Mouse (Mus musculus) CH12.LX (cell line): Measurements from ENCODE around the gene Chrna1. TPM values are rescaled to one million over a fixed set of nuclear protein-coding genes. Genes with fewer than 3 reads are reported as not detected.
A peak's percentile ranks its signal among the peaks of the same experiment; 100 is the strongest.
"Not testable (repeated sequence)": the region's sequence is repeated elsewhere in the genome, so short reads cannot be mapped to it uniquely, and the experiment has no call there.

Experiments
- DNase-seq: peaks from one replicate; pipeline ENCODE4 v3.0.0-alpha.2; 2013; ENCODE audit errors: extremely low read depth
- H3K27ac ChIP-seq: 2 replicates; pipeline ENCODE4 v1.5.1; 2012; ENCODE audit warnings: low read depth, mild to moderate bottlenecking, control low read depth, moderate library complexity; ENCODE audit not compliant: insufficient read depth
- H3K27me3 ChIP-seq: replicated peaks from 2 replicates; pipeline ENCODE3; 2012; ENCODE audit warnings: inconsistent platforms
- H3K36me3 ChIP-seq, 2 experiments: replicated peaks in 1 of 2; 2 replicates each; pipeline versions ENCODE3 to v1.6.1; 2012; ENCODE audit warnings: inconsistent platforms in 1 of 2, low read length in 1 of 2, mild to moderate bottlenecking in 1 of 2, mixed read lengths in 1 of 2, moderate library complexity in 1 of 2; ENCODE audit not compliant: control insufficient read depth in 1 of 2, insufficient read depth in 1 of 2
- H3K4me1 ChIP-seq, 2 experiments: 2 replicates each; pipeline ENCODE4 v1.6.1; 2012; ENCODE audit warnings: inconsistent platforms in 1 of 2, moderate library complexity in 1 of 2; ENCODE audit not compliant: insufficient read depth in 2 of 2, control insufficient read depth in 1 of 2
- H3K4me2 ChIP-seq: 2 replicates; pipeline ENCODE4 v1.6.1; 2012; ENCODE audit warnings: low read depth, mild to moderate bottlenecking, control low read depth; ENCODE audit not compliant: poor library complexity, insufficient read depth, severe bottlenecking
- H3K4me3 ChIP-seq, 3 experiments: fragments of 150-350 bp in 1 of 3; sonication (generic) in 1 of 3; replicated peaks in 1 of 3; 2 replicates each; pipeline versions ENCODE3 to v1.5.1; 2011 to 2012; ENCODE audit warnings: low read depth in 2 of 3, low read length in 2 of 3, mild to moderate bottlenecking in 2 of 3, moderate library complexity in 2 of 3, control low read depth in 1 of 3, improper control_type of control experiment in 1 of 3, inconsistent platforms in 1 of 3, mixed read lengths in 1 of 3; ENCODE audit not compliant: poor library complexity in 1 of 3
- H3K79me2 ChIP-seq: replicated peaks from 2 replicates; pipeline ENCODE4 v1.6.1; 2012; ENCODE audit warnings: mild to moderate bottlenecking, moderate library complexity; ENCODE audit not compliant: control insufficient read depth, poor library complexity, insufficient read depth, severe bottlenecking; ENCODE audit errors: extremely low read depth
- H3K9ac ChIP-seq: 2 replicates; pipeline ENCODE4 v1.6.1; 2012; ENCODE audit warnings: low read depth, mild to moderate bottlenecking, control low read depth, moderate library complexity; ENCODE audit not compliant: insufficient read depth
- H3K9me3 ChIP-seq: replicated peaks from 2 replicates; pipeline ENCODE3; 2012; ENCODE audit warnings: low read length, inconsistent platforms, mixed read lengths
- CHD1 ChIP-seq: IDR thresholded peaks from 2 replicates; pipeline ENCODE4 v1.6.1; 2012; ENCODE audit warnings: low read depth, low read length, improper control_type of control experiment, inconsistent platforms
- CHD2 ChIP-seq: IDR thresholded peaks from 2 replicates; pipeline ENCODE4 v1.6.1; 2011; ENCODE audit warnings: low read length, improper control_type of control experiment
- CTCF ChIP-seq, 2 experiments: IDR thresholded peaks in 1 of 2; conservative IDR thresholded peaks in 1 of 2; 2 replicates each; pipeline ENCODE4 v1.5.1; 2011 to 2012; ENCODE audit warnings: low read depth in 2 of 2, low read length in 2 of 2, improper control_type of control experiment in 1 of 2, inconsistent platforms in 1 of 2, mild to moderate bottlenecking in 1 of 2, moderate library complexity in 1 of 2
- E2F4 ChIP-seq: IDR thresholded peaks from 2 replicates; pipeline ENCODE4 v1.6.1; 2011; ENCODE audit warnings: low read depth, low read length, improper control_type of control experiment; ENCODE audit not compliant: insufficient replicate concordance
- ELF1 ChIP-seq: IDR thresholded peaks from 2 replicates; pipeline ENCODE4 v1.6.1; 2014; ENCODE audit warnings: low read depth, mild to moderate bottlenecking, inconsistent platforms, low read length, improper control_type of control experiment
- EP300 ChIP-seq: IDR thresholded peaks from 2 replicates; pipeline ENCODE4 v1.6.1; 2011; ENCODE audit warnings: low read length, improper control_type of control experiment
- IRF4 ChIP-seq: IDR thresholded peaks from 2 replicates; pipeline ENCODE4 v1.6.1; 2014; ENCODE audit warnings: low read depth, mild to moderate bottlenecking, inconsistent platforms, low read length, improper control_type of control experiment
- JUND ChIP-seq: conservative IDR thresholded peaks from 2 replicates; pipeline ENCODE4 v1.6.1; 2011; ENCODE audit warnings: low read depth, low read length, improper control_type of control experiment
- KAT2A ChIP-seq: IDR thresholded peaks from 2 replicates; pipeline ENCODE4 v1.6.1; 2012; ENCODE audit warnings: low read length, improper control_type of control experiment, inconsistent platforms; ENCODE audit not compliant: insufficient replicate concordance
- MAZ ChIP-seq: IDR thresholded peaks from 2 replicates; pipeline ENCODE4 v1.6.1; 2012; ENCODE audit warnings: low read depth, mild to moderate bottlenecking, inconsistent platforms, low read length, improper control_type of control experiment, moderate library complexity
- MYC ChIP-seq: IDR thresholded peaks from 2 replicates; pipeline ENCODE4 v1.6.1; 2011; ENCODE audit warnings: low read depth, mild to moderate bottlenecking, improper control_type of control experiment, low read length
- NELFE ChIP-seq: IDR thresholded peaks from 2 replicates; pipeline ENCODE4 v1.6.1; 2011; ENCODE audit warnings: low read depth, low read length, improper control_type of control experiment
- NRF1 ChIP-seq: IDR thresholded peaks from 2 replicates; pipeline ENCODE4 v1.6.1; 2014; ENCODE audit warnings: low read depth, mild to moderate bottlenecking, inconsistent platforms, low read length, improper control_type of control experiment, moderate library complexity
- PAX5 ChIP-seq: IDR thresholded peaks from 2 replicates; pipeline ENCODE4 v1.6.1; 2012; ENCODE audit warnings: low read length, inconsistent platforms, mixed read lengths
- POLR2A ChIP-seq: IDR thresholded peaks from 2 replicates; pipeline ENCODE4 v1.6.1; 2011; ENCODE audit warnings: low read depth, mild to moderate bottlenecking, improper control_type of control experiment, low read length
- SIN3A ChIP-seq: IDR thresholded peaks from 2 replicates; pipeline ENCODE4 v1.6.1; 2012; ENCODE audit warnings: low read length, improper control_type of control experiment, inconsistent platforms
- SMC3 ChIP-seq: IDR thresholded peaks from 2 replicates; pipeline ENCODE4 v1.6.1; 2011; ENCODE audit warnings: low read depth, low read length, improper control_type of control experiment
- TCF12 ChIP-seq: IDR thresholded peaks from 2 replicates; pipeline ENCODE4 v1.6.1; 2014; ENCODE audit warnings: low read depth, mild to moderate bottlenecking, inconsistent platforms, low read length, improper control_type of control experiment
- USF2 ChIP-seq: conservative IDR thresholded peaks from 2 replicates; pipeline ENCODE4 v1.6.1; 2011; ENCODE audit warnings: low read depth, low read length, improper control_type of control experiment
- dilution Hi-C: fragments of 300-500 bp; cut with MboI; formaldehyde crosslinking; loops from 2 replicates; pipeline ENCODE4 v1.14.3; 2020; ENCODE audit warnings: low sequenced_read_pairs; ENCODE audit not compliant: extremely low pct_unique_long_range_greater_than_20kb, extremely low pct_ligation_motif_present
- in situ Hi-C: fragments of 300-500 bp; cut with MboI; formaldehyde crosslinking; loops from 3 replicates; pipeline ENCODE4 v1.14.3; 2019; ENCODE audit warnings: low sequenced_read_pairs, low pct_ligation_motif_present, low pct_unique_long_range_greater_than_20kb, mixed read lengths
- polyA plus RNA-seq: library from polyadenylated mRNA; unstranded; fragments of >175 nt; gene quantifications from 2 replicates; pipeline ENCODE4 v1.2.1, GENCODE M21; 2012; ENCODE audit warnings: low read depth; ENCODE audit not compliant: insufficient read length
- total RNA-seq, 2 experiments: library from RNA; depleted of rRNA; stranded (reverse); fragments of 300-350 nt in 1 of 2; fragments of >200 nt in 1 of 2; gene quantifications; 2 replicates each; pipeline ENCODE4 v1.2.3; 2012 to 2014

Gene Chrna1
- total and polyA plus RNA-seq, 3 experiments: not detected

DNA sequence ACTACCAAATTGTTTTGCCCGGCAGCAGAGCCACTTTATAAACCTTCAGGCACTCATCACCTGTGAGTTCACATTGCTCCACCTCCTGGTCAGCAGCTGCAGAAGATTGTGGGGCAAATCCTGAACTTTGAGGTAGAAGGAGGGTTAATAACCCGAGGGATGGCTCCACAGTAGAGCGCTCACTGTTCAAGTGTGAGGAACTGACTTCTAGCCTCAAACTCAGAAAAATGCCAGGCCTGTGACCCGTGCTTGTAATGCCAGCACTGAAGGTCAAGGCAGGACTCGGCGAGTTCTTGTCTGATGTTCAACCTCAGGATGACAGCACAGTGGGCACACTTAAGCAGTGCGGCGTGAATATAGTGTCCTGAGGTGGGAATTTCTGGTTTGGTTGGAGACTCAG, 22.2 kb downstream of the Chrna1 start:
- H3K9me3 ChIP-seq: peaks cover 2% of the 10 kb centered on the region
- TF ChIP-seq E2F4 (no peak), TCF12 (no peak), USF2 (no peak), CTCF (conservative IDR thresholded peaks at IDR 0.05 in 1 of 2, IDR thresholded peaks at IDR 0.05 in 1 of 2; ENCODE audit: low read depth in 2 of 2, low read length in 2 of 2) (peak in 1 of 2 experiments; percentile 21; a peak in 2 of 4 replicates), NRF1 (no peak), ELF1 (no peak), CHD2 (no peak), SMC3 (peak; percentile 7; the same call in 1 of the 2 replicates)
- TF ChIP-seq, all 38 proteins: peak for 2
- DNase-seq: no peak
- no peak overlapping the region for H3K27ac ChIP-seq
- dilution Hi-C loops (no loop called here), in situ Hi-C loops (loop anchor here (25.0 kb wide), 1 partner anchor 329 kb away; the partner anchor contains the start of gene Atf2)
- H3K79me2 ChIP-seq: no peaks in the 10 kb centered on the region
- H3K4me2 ChIP-seq: no peak overlapping the region
- H3K4me3 ChIP-seq: no peak overlapping the region
- no peaks in the 10 kb centered on the region for H3K36me3 ChIP-seq
- H3K4me1 ChIP-seq: peaks cover 14 to 31% of the 10 kb centered on the region in 2 experiments
- H3K27me3 ChIP-seq: no peaks in the 10 kb centered on the region
- no peak overlapping the region for H3K9ac ChIP-seq

DNA sequence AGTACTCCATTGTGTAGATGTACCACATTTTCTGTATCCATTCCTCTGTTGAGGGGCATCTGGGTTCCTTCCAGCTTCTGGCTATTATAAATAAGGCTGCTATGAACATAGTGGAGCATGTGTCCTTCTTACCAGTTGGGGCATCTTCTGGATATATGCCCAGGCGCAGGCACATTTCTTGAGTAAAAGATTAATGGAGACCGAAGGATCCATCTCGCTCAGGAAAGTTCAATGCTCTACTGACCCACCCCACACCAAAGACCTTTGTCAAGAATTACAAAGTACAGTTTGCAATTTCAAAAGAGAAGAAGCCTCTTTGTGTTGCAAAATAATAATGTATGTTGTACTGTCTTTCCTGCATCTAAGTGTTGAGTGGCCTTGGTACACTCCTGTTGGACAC, 23.1 kb downstream of the Chrna1 start:
- H3K36me3 ChIP-seq, H3K27me3 ChIP-seq, H3K9me3 ChIP-seq, DNase-seq, H3K27ac ChIP-seq, H3K4me3 ChIP-seq, H3K79me2 ChIP-seq, H3K4me2 ChIP-seq, dilution Hi-C loops, H3K9ac ChIP-seq: not testable (repeated sequence)
- H3K4me1 ChIP-seq: peaks cover 16 to 31% of the 10 kb centered on the region in 2 experiments
- in situ Hi-C loops: loop anchor here (25.0 kb wide), 1 partner anchor 330 kb away; the partner anchor contains the start of gene Atf2

DNA sequence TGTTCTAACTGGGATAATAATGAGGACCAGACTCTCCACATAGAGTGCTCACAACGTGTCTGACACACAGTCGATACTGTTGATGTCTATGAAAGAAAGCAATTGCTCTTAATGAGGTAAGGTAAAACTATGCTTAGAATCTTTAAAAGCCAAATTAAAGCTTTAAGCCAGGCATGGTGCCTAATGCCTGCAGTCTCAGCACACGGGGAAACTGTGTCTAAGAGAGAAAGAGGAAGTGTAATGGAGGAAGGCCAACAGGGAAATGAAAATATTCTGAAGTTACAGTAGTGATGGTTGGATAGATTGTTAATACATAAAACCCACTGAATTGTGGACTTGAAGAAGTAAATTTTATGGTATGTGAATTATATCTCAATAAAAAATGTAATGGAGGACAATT, 25.7 kb downstream of the Chrna1 start:
- Histone ChIP-seq H3K4me2 (no peak overlapping the region), H3K4me1 (peaks cover 12 to 27% of the 10 kb centered on the region in 2 experiments), H3K36me3 (no peaks in the 10 kb centered on the region), H3K27me3 (no peaks in the 10 kb centered on the region), H3K79me2 (no peaks in the 10 kb centered on the region), H3K27ac (no peak overlapping the region), H3K9me3 (no peaks in the 10 kb centered on the region), H3K9ac (no peak overlapping the region), H3K4me3 (no peak overlapping the region)
- in situ Hi-C loops (loop anchor here (25.0 kb wide), 1 partner anchor 333 kb away; the partner anchor contains the start of gene Atf2), dilution Hi-C loops (no loop called here)
- TF ChIP-seq CHD1: no peak
- TF ChIP-seq ELF1: 0 out of 2 replicates have a peak, but pooled peaks have one; percentile 39
- no peak for TF ChIP-seq JUND
- TF ChIP-seq EP300: peak; percentile 22; the same call in 1 of the 2 replicates
- TF ChIP-seq SIN3A: no peak
- TF ChIP-seq MAZ: no peak
- TF ChIP-seq POLR2A: no peak
- no peak for TF ChIP-seq CTCF (conservative IDR thresholded peaks at IDR 0.05 in 1 of 2, IDR thresholded peaks at IDR 0.05 in 1 of 2; ENCODE audit: low read depth in 2 of 2, low read length in 2 of 2)
- TF ChIP-seq KAT2A: no peak
- TF ChIP-seq MYC: no peak
- no peak for TF ChIP-seq PAX5
- 0 out of 2 replicates have a peak, but pooled peaks have one; percentile 40 for TF ChIP-seq IRF4
- TF ChIP-seq NELFE: no peak
- no peak for DNase-seq
